Mouse (Mus musculus) ES-E14 (cell line): ENCODE data around the gene Atp5g1. TPM values are rescaled to one million over a fixed set of nuclear protein-coding genes. Genes with fewer than 3 reads are reported as not detected.

Experiments used
- DNase-seq: peaks from one replicate; pipeline ENCODE4 v3.0.0-alpha.2; 2013; ENCODE audit warnings: low read depth, low spot score
- H3K27ac ChIP-seq: 2 replicates; pipeline ENCODE4 v1.5.1; 2012; ENCODE audit warnings: low read depth, mild to moderate bottlenecking, low read length, moderate library complexity, mixed read lengths; ENCODE audit not compliant: poor library complexity, insufficient read depth, severe bottlenecking
- H3K36me3 ChIP-seq: 2 replicates; pipeline ENCODE4 v1.6.1; 2012; ENCODE audit warnings: mild to moderate bottlenecking, low read length, moderate library complexity, mixed read lengths; ENCODE audit not compliant: control insufficient read depth, poor library complexity, insufficient read depth, severe bottlenecking
- H3K4me1 ChIP-seq, 2 experiments: fragments of 150-350 bp in 1 of 2; sonication (generic) in 1 of 2; 2 replicates each; pipeline ENCODE4 v1.6.1; 2012; ENCODE audit warnings: low read length in 2 of 2, mild to moderate bottlenecking in 1 of 2, mixed read lengths in 1 of 2; ENCODE audit not compliant: control insufficient read depth in 2 of 2, insufficient read depth in 2 of 2, poor library complexity in 1 of 2
- H3K4me3 ChIP-seq, 2 experiments: fragments of 150-350 bp in 1 of 2; sonication (generic) in 1 of 2; 2 replicates each; pipeline ENCODE4 v1.5.1; 2012; ENCODE audit warnings: low read length in 2 of 2, low read depth in 1 of 2, mild to moderate bottlenecking in 1 of 2, mixed read lengths in 1 of 2; ENCODE audit not compliant: insufficient read depth in 1 of 2, poor library complexity in 1 of 2, severe bottlenecking in 1 of 2
- H3K9ac ChIP-seq: 2 replicates; pipeline ENCODE4 v1.6.1; 2012; ENCODE audit warnings: low read depth, mild to moderate bottlenecking, low read length, mixed read lengths; ENCODE audit not compliant: poor library complexity, insufficient read depth, severe bottlenecking
- H3K9me3 ChIP-seq: fragments of 150-350 bp; sonication (generic); 2 replicates; pipeline ENCODE4 v1.6.1; 2012; ENCODE audit warnings: low read depth, mild to moderate bottlenecking, low read length; ENCODE audit not compliant: control insufficient read depth, insufficient read depth
- CHD2 ChIP-seq: IDR thresholded peaks from 2 replicates; pipeline ENCODE4 v1.6.1; 2014; ENCODE audit warnings: mild to moderate bottlenecking, low read depth, low read length, inconsistent platforms
- HCFC1 ChIP-seq: IDR thresholded peaks from 2 replicates; pipeline ENCODE4 v1.6.1; 2012; ENCODE audit warnings: low read length, inconsistent platforms, borderline replicate concordance; ENCODE audit not compliant: insufficient read depth
- MAFK ChIP-seq: IDR thresholded peaks from 2 replicates; pipeline ENCODE4 v1.6.1; 2014; ENCODE audit warnings: mild to moderate bottlenecking, low read depth, low read length, inconsistent platforms; ENCODE audit not compliant: insufficient read depth
- ZC3H11A ChIP-seq: IDR thresholded peaks from 2 replicates; pipeline ENCODE4 v1.6.1; 2012; ENCODE audit warnings: low read depth, mild to moderate bottlenecking, inconsistent platforms, low read length, borderline replicate concordance
- ZNF384 ChIP-seq: IDR thresholded peaks from 2 replicates; pipeline ENCODE4 v1.6.1; 2012; ENCODE audit warnings: low read depth, low read length, inconsistent platforms
- in situ Hi-C, 2 experiments: fragments of 600-800 bp; cut with MboI; formaldehyde crosslinking; loops; one replicate each; pipeline ENCODE4 v1.15.1; 2025; ENCODE audit warnings: low sequenced_read_pairs in 2 of 2, inconsistent platforms in 1 of 2; ENCODE audit not compliant: unreplicated experiment in 2 of 2
- total RNA-seq: library from RNA; depleted of rRNA; stranded (reverse); fragments of 300-350 nt; gene quantifications from 2 replicates; pipeline ENCODE4 v1.2.3, GENCODE M21; 2012

Atp5g1 gene
- total RNA-seq, 1 experiment = 963 TPM

DNA sequence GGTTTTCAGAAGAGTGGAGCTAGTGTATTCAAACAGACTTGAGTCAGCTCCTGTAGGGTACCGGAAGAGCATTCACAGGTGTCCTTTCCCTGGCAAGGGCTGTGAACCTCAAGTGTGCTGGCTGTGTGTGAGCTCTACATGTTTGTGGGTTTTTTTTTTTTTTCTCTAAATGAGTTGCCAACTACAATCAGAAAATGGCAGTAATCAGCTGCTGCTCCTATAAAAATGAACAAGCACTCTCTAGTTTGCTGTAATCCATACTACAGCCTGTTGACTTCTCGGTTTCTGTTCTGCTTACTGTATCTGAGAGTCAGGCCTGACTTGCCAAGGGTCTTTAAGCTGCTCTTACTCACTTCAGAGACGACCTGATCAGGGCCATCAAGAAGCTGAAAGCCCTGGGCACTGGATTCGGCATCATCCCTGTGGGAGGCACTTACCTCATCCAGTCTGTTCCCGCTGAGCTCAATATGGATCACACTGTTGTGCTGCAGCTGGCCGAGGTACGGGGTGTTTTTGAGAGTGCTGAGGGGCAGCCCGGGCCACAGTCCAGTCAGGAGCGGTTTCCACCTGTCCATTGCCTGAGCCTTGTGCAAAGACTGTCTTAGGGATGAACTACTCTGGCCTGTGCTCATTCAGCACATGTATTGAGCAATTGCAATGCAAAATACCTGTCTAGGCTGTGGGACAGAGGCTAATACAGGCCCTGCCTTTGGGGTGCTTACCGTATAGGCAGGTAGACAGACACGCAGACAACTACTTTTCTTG is 30.5 kb downstream of the Atp5g1 start:
- Histone ChIP-seq H3K36me3 (peaks cover 27% of the 10 kb centered on the region), H3K27ac (no peak overlapping the region), H3K9me3 (no peaks in the 10 kb centered on the region), H3K4me3 (no peak overlapping the region), H3K4me1 (peaks cover 0 to 2% of the 10 kb centered on the region in 2 experiments; a peak in 2 of 4 replicates), H3K9ac (no peak overlapping the region)
- no peak for TF ChIP-seq ZNF384
- no peak for TF ChIP-seq CHD2
- TF ChIP-seq HCFC1 = no peak
- no peak for TF ChIP-seq ZC3H11A
- TF ChIP-seq MAFK = no peak
- no peak for DNase-seq
- in situ Hi-C loops = no loop called here

GRCm38 (mm10) chr11:96038560-96038959 is 36.9 kb downstream of the Atp5g1 start:
- no peak for DNase-seq
- Histone ChIP-seq H3K4me1 (peaks cover 0 to 2% of the 10 kb centered on the region in 2 experiments; a peak in 1 of 4 replicates), H3K9ac (no peak overlapping the region), H3K4me3 (no peak overlapping the region), H3K9me3 (no peaks in the 10 kb centered on the region), H3K36me3 (peaks cover 11% of the 10 kb centered on the region), H3K27ac (no peak overlapping the region)
- in situ Hi-C loops = no loop called here
- no peak for TF ChIP-seq HCFC1
- TF ChIP-seq MAFK = no peak
- TF ChIP-seq CHD2 = no peak
- TF ChIP-seq ZNF384 = no peak
- TF ChIP-seq ZC3H11A = no peak

DNA sequence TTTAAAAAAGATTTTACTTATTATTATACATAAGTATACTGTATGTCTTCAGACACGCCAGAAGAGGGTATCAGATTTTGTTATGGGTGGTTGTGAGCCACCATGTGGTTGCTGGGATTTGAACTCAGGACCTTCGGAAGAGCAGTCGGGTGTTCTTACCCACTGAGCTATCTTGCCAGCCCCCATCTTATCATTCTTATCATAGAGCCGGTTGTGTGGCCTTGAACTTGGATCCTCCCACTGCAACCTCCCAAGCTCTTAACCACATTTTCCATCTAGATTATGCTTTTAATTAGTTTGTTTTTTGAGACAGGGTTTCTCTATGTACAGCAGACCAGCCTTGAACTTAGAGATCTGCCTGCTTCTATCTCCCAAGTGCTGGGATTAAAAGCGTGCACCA is 38.0 kb downstream of the Atp5g1 start:
- TF ChIP-seq MAFK = no peak
- no peak for TF ChIP-seq CHD2
- TF ChIP-seq HCFC1 = no peak
- no peak for TF ChIP-seq ZNF384
- no peak for TF ChIP-seq ZC3H11A
- in situ Hi-C loops = no loop called here

GRCm38 (mm10) chr11:96035133-96035532 is 40.3 kb downstream of the Atp5g1 start:
- DNase-seq = no peak
- in situ Hi-C loops = no loop called here
- Histone ChIP-seq H3K9me3 (no peaks in the 10 kb centered on the region), H3K27ac (no peak overlapping the region), H3K4me3 (peak overlapping the region; percentile 87 to 93), H3K4me1 (peaks cover 0 to 2% of the 10 kb centered on the region in 2 experiments; a peak in 1 of 4 replicates), H3K9ac (peak overlapping the region; percentile 86), H3K36me3 (peaks cover 2% of the 10 kb centered on the region; the same call in 1 of the 2 replicates)
- TF ChIP-seq CHD2 = no peak
- no peak for TF ChIP-seq MAFK
- no peak for TF ChIP-seq ZC3H11A
- no peak for TF ChIP-seq ZNF384
- no peak for TF ChIP-seq HCFC1

More for the DNA sequence above, 38.0 kb downstream of the Atp5g1 start:
- Histone ChIP-seq H3K27ac (no peak overlapping the region), H3K9me3 (no peaks in the 10 kb centered on the region), H3K9ac (no peak overlapping the region), H3K4me3 (no peak overlapping the region), H3K36me3 (peaks cover 11% of the 10 kb centered on the region), H3K4me1 (peaks cover 0 to 2% of the 10 kb centered on the region in 2 experiments; a peak in 1 of 4 replicates)
- no peak for DNase-seq
